Mouse (Mus musculus) kidney, postnatal 0 days (tissue): ENCODE data around the gene Plxna4. TPM values are rescaled to one million over a fixed set of nuclear protein-coding genes. Genes with fewer than 3 reads are reported as not detected.
A peak's percentile ranks its signal among the peaks of the same experiment; 100 is the strongest.

Source experiments
- ATAC-seq: fragments of 200-750 bp; cut with Nextera tagmentation; replicated peaks from 2 replicates; pipeline ENCODE4 v1.8.0; 2017; ENCODE audit warnings: low read depth, moderate number of reproducible peaks, moderate TSS enrichment, moderate library complexity; ENCODE audit not compliant: low FRiP score
- DNase-seq: peaks from one replicate; pipeline ENCODE4 v3.0.0-alpha.2; 2016; ENCODE audit warnings: low spot score
- H3K27ac ChIP-seq: fragments of 300-500 bp; sonication (generic); 2 replicates; pipeline ENCODE4 v1.5.1; 2014; ENCODE audit warnings: mild to moderate bottlenecking
- H3K27me3 ChIP-seq: fragments of 300-500 bp; sonication (generic); 2 replicates; pipeline ENCODE4 v1.6.1; 2014; ENCODE audit warnings: low read length, mixed read lengths; ENCODE audit not compliant: insufficient read depth
- H3K36me3 ChIP-seq: fragments of 300-500 bp; sonication (generic); 2 replicates; pipeline ENCODE4 v1.6.1; 2014; ENCODE audit warnings: low read length, mixed read lengths; ENCODE audit not compliant: insufficient read depth
- H3K4me1 ChIP-seq: fragments of 300-500 bp; sonication (generic); replicated peaks from 2 replicates; pipeline ENCODE4 v1.6.1; 2014; ENCODE audit warnings: antibody characterized with exemption, low read length, mixed read lengths; ENCODE audit not compliant: insufficient read depth
- H3K4me2 ChIP-seq: fragments of 300-500 bp; sonication (generic); 2 replicates; pipeline ENCODE4 v1.6.1; 2014; ENCODE audit warnings: mild to moderate bottlenecking, low read length, moderate library complexity, mixed read lengths
- H3K4me3 ChIP-seq: fragments of 300-500 bp; sonication (generic); replicated peaks from 2 replicates; pipeline ENCODE4 v1.5.1; 2014; ENCODE audit warnings: low read depth, low read length
- H3K9ac ChIP-seq: fragments of 300-500 bp; sonication (generic); 2 replicates; pipeline ENCODE4 v1.6.1; 2014; ENCODE audit warnings: low read depth, low read length
- H3K9me3 ChIP-seq: fragments of 300-500 bp; sonication (generic); replicated peaks from 2 replicates; pipeline ENCODE4 v1.6.1; 2016; ENCODE audit warnings: low read length, inconsistent platforms, mixed read lengths
- CTCF ChIP-seq: IDR thresholded peaks from 2 replicates; pipeline ENCODE4 v1.5.1; 2016; ENCODE audit warnings: antibody characterized with exemption, low read depth, mild to moderate bottlenecking, moderate library complexity
- WGBS: fragments of 180-500 bp; shearing (Covaris S2); extraction: QIAGEN DNeasy Blood & Tissue Kit; methylation state at CpG from one replicate; pipeline ENCODE4 v1.1.7; 2014; 5-methylcytosine and 5-hydroxymethylcytosine counted together
- polyA plus RNA-seq: library from polyadenylated mRNA; unstranded; fragments of >200 nt; fragmentation: Nextera tagmentation; extraction: Ambion mirVana; gene quantifications from 2 replicates; pipeline ENCODE4 v1.2.1, GENCODE M21; 2015

Gene Plxna4
- polyA plus RNA-seq, 1 experiment from 2014 or later, result 0.83 TPM

DNA sequence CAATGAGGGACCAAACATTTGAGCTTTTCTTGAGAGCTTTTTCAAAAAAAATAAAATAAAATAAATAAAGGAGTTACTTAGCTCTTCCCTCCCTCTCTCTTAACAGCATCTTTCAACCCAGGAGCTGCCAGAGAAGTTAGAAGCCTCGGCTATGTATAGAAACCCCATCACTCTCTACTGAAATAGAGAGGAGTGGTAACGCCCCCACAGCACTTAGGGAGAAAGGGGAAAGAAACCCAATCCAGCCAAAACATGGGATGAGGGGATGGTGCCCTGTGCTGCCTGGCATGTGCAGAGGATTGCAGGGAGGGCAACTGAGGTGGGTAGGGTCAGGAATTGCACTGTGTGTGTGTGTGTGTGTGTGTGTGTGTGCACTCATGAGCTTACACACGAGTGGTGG lies 228.3 kb downstream of the Plxna4 start:
- H3K27me3 ChIP-seq, result no peaks in the 10 kb centered on the region
- no peak overlapping the region for H3K9ac ChIP-seq
- no peak for TF ChIP-seq CTCF
- DNase-seq (peak; percentile 47), ATAC-seq (0 out of 2 replicates have a peak, but pooled peaks have one; percentile 10)
- H3K4me3 ChIP-seq, result no peak overlapping the region
- 0 out of 2 replicates have a peak, but pooled peaks cover 2% of the 10 kb centered on the region for H3K4me1 ChIP-seq
- H3K36me3 ChIP-seq, result no peaks in the 10 kb centered on the region
- H3K9me3 ChIP-seq, result no peaks in the 10 kb centered on the region
- H3K4me2 ChIP-seq, result no peak overlapping the region
- H3K27ac ChIP-seq, result no peak overlapping the region
- WGBS, result 37% methylated on average over 3 of the region's 3 CpGs

GRCm38 (mm10) chr6:32357497-32357896 lies 230.5 kb downstream of the Plxna4 start:
- ATAC-seq, result no peak
- Histone ChIP-seq H3K4me1 (0 out of 2 replicates have a peak, but pooled peaks cover 2% of the 10 kb centered on the region), H3K9ac (no peak overlapping the region), H3K4me2 (no peak overlapping the region), H3K36me3 (no peaks in the 10 kb centered on the region), H3K4me3 (no peak overlapping the region), H3K9me3 (no peaks in the 10 kb centered on the region), H3K27ac (no peak overlapping the region), H3K27me3 (no peaks in the 10 kb centered on the region)
- 67% methylated on average over 5 of the region's 5 CpGs for WGBS
- TF ChIP-seq CTCF, result no peak
- no peak for DNase-seq

DNA sequence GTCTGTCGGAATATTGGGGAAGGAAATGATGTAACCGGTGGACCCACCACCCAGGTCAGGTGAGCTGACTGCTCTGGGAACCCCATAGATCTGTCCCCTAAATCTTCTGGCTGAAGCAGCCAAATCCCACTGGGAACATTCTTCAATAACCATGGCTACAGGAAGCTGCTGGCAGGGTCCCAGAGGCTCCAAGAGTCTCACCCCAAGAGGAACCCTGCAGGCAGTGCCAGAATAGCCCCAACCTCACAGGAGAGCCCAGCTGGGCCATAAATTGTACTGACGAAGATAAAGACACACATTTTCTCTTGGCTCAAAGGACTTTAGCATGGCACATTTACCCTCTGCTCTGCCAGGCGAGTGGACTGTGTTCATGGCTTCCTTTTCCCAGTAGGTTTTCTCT lies 232.4 kb downstream of the Plxna4 start:
- DNase-seq (no peak), ATAC-seq (no peak)
- Histone ChIP-seq H3K4me2 (no peak overlapping the region), H3K4me3 (no peak overlapping the region), H3K9ac (no peak overlapping the region), H3K27me3 (no peaks in the 10 kb centered on the region), H3K9me3 (no peaks in the 10 kb centered on the region), H3K27ac (no peak overlapping the region), H3K36me3 (no peaks in the 10 kb centered on the region), H3K4me1 (0 out of 2 replicates have a peak, but pooled peaks cover 2% of the 10 kb centered on the region)
- TF ChIP-seq CTCF, result no peak
- WGBS, result 63% methylated on average over 4 of the region's 4 CpGs

DNA sequence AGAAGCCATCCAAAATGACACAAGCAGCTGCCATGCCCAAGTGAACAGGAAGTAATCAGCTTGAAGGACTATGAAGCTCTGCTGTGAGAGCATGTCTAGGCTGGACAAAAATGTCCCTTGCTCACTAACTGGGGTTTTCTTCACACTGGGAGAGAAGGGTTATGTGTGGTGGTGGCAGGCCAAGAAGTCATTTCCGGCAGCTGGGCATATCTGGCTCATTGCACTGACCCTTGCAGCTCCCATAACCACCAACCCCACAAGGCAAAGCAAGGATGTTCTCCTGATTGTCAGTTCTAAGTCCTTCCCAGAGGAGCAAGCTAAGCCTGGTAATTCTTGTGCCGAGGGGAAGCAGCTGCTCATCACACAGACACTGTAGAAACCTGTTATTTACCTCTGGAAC lies 239.0 kb downstream of the Plxna4 start:
- no peak for ATAC-seq

GRCm38 (mm10) chr6:32348126-32348525 lies 239.9 kb downstream of the Plxna4 start:
- no peaks in the 10 kb centered on the region for H3K27me3 ChIP-seq
- peak; percentile 40 for DNase-seq
- H3K27ac ChIP-seq, result no peak overlapping the region
- no peak overlapping the region for H3K4me3 ChIP-seq
- no peak for TF ChIP-seq CTCF
- WGBS, result 58% methylated on average over 6 of the region's 6 CpGs
- H3K9me3 ChIP-seq, result no peaks in the 10 kb centered on the region
- no peak for ATAC-seq
- 0 out of 2 replicates have a peak, but pooled peaks cover 6% of the 10 kb centered on the region for H3K4me1 ChIP-seq
- H3K36me3 ChIP-seq, result no peaks in the 10 kb centered on the region
- H3K4me2 ChIP-seq, result no peak overlapping the region
- H3K9ac ChIP-seq, result no peak overlapping the region

More for the DNA sequence above, 239.0 kb downstream of the Plxna4 start:
- Histone ChIP-seq H3K9ac (no peak overlapping the region), H3K4me1 (0 out of 2 replicates have a peak, but pooled peaks cover 6% of the 10 kb centered on the region), H3K4me2 (no peak overlapping the region), H3K4me3 (no peak overlapping the region), H3K36me3 (no peaks in the 10 kb centered on the region), H3K27ac (no peak overlapping the region), H3K9me3 (no peaks in the 10 kb centered on the region), H3K27me3 (no peaks in the 10 kb centered on the region)
- TF ChIP-seq CTCF, result no peak
- no peak for DNase-seq
- WGBS, result 75% methylated on average over 2 of the region's 2 CpGs

- no peak for DNase-seq
- no peak for ATAC-seq
- H3K9me3 ChIP-seq, result no peaks in the 10 kb centered on the region
- H3K27me3 ChIP-seq, result no peaks in the 10 kb centered on the region
- no peak overlapping the region for H3K4me2 ChIP-seq
- no peak overlapping the region for H3K4me3 ChIP-seq
- no peak for TF ChIP-seq CTCF
- no peak overlapping the region for H3K9ac ChIP-seq
- WGBS, result 83% methylated on average over 2 of the region's 2 CpGs
- no peak overlapping the region for H3K27ac ChIP-seq
- H3K36me3 ChIP-seq, result no peaks in the 10 kb centered on the region
- 0 out of 2 replicates have a peak, but pooled peaks cover 6% of the 10 kb centered on the region for H3K4me1 ChIP-seq
Measured at GRCm38 (mm10) chr6:32346015-32346414, 242.0 kb downstream of the Plxna4 start.

- no peaks in the 10 kb centered on the region for H3K9me3 ChIP-seq
- H3K4me1 ChIP-seq, result no peaks in the 10 kb centered on the region
- H3K27ac ChIP-seq, result no peak overlapping the region
- TF ChIP-seq CTCF, result no peak
- no peaks in the 10 kb centered on the region for H3K36me3 ChIP-seq
- ATAC-seq (no peak), DNase-seq (no peak)
- H3K9ac ChIP-seq, result no peak overlapping the region
- H3K27me3 ChIP-seq, result no peaks in the 10 kb centered on the region
- no peak overlapping the region for H3K4me3 ChIP-seq
- H3K4me2 ChIP-seq, result no peak overlapping the region
- WGBS, result 77% methylated on average over 8 of the region's 8 CpGs
Measured at GRCm38 (mm10) chr6:32342727-32343126, 245.3 kb downstream of the Plxna4 start.
